Mouse (Mus musculus): ENCODE measurements around the gene Zcchc14. TPM values are rescaled to one million over a fixed set of nuclear protein-coding genes. Genes with fewer than 3 reads are reported as not detected.

Zcchc14 gene
- polyA plus RNA-seq (2016; fragmentation: Nextera tagmentation; extraction: Ambion mirVana), result 23.1 and 23.9 TPM in 2 replicates

- Histone ChIP-seq H3K27me3 (replicated peaks) (no peaks in the 10 kb centered on the region), H3K4me2 (replicated peaks) (peak within 1 kb of the TSS; percentile 99), H3K9ac (peak within 1 kb of the TSS; percentile 97), H3K27ac (peak within 1 kb of the TSS; percentile 87), H3K36me3 (no peaks in the 10 kb centered on the region), H3K4me1 (peaks cover 49% of the 10 kb centered on the region), H3K4me3 (peak within 1 kb of the TSS; percentile 96), H3K9me3 (no peaks in the 10 kb centered on the region)
- WGBS, result under 1% methylated on average over 66 of the region's 67 CpGs
- peak; percentile 98 for ATAC-seq (ENCODE audit: low FRiP score, low read depth)
Measured at GRCm38 (mm10) chr8:121652774-121653323, at the start of gene Zcchc14. Zcchc14 (minus strand) TSS chr8:121652901.

DNA sequence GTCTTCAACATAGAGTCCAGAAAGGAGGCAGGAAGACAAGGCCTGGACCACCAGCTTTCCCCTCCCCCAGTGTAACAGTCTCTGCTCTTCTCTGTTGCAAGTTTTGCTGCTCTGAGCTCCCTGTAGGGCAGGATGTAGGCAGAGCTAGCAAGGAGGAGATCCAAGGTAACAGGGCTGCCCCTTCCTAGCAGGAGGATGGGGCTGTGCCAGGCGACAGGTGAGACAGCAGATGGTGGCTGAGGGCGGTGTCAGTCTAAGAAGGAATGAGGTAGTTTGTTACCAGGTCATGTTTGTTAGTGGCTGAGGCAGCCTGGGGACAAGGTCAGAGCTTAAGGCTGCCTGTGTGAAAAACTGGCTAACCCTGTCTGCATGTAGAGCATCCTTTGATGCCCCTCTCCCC is 47.2 kb upstream of the Zcchc14 start:
- WGBS, result 94% methylated on average over 2 of the region's 2 CpGs
- Histone ChIP-seq H3K27me3 (replicated peaks) (no peaks in the 10 kb centered on the region), H3K4me3 (no peak overlapping the region), H3K4me1 (peaks cover 10% of the 10 kb centered on the region), H3K27ac (no peak overlapping the region), H3K9me3 (no peaks in the 10 kb centered on the region), H3K9ac (no peak overlapping the region), H3K36me3 (no peaks in the 10 kb centered on the region), H3K4me2 (replicated peaks) (no peak overlapping the region)
- ATAC-seq (ENCODE audit: low FRiP score, low read depth), result no peak

GRCm38 (mm10) chr8:121698615-121699101 is 46.0 kb upstream of the Zcchc14 start:
- peak; percentile 41; the same call in 1 of the 2 replicates for ATAC-seq (ENCODE audit: low FRiP score, low read depth)
- no peak overlapping the region for H3K4me3 ChIP-seq

GRCm38 (mm10) chr8:121697735-121698614 is 45.3 kb upstream of the Zcchc14 start:
- ATAC-seq (ENCODE audit: low FRiP score, low read depth), result peak; percentile 56; the same call in 1 of the 2 replicates
- Histone ChIP-seq H3K27ac (no peak overlapping the region), H3K4me3 (no peak overlapping the region), H3K4me2 (replicated peaks) (peak overlapping the region; percentile 48), H3K27me3 (replicated peaks) (no peaks in the 10 kb centered on the region), H3K9ac (peak overlapping the region; percentile 13; the same call in 1 of the 2 replicates), H3K36me3 (no peaks in the 10 kb centered on the region), H3K4me1 (peaks cover 10% of the 10 kb centered on the region), H3K9me3 (no peaks in the 10 kb centered on the region)
- WGBS, result 2% methylated on average over 16 of the region's 17 CpGs

More at GRCm38 (mm10) chr8:121698615-121699101, 46.0 kb upstream of the Zcchc14 start:
- H3K27ac ChIP-seq, result no peak overlapping the region
- H3K9ac ChIP-seq, result peak overlapping the region; percentile 13; the same call in 1 of the 2 replicates
- WGBS, result 9% methylated on average over 9 of the region's 9 CpGs
- H3K27me3 ChIP-seq (replicated peaks), result no peaks in the 10 kb centered on the region
- H3K4me1 ChIP-seq, result peaks cover 10% of the 10 kb centered on the region
- H3K36me3 ChIP-seq, result no peaks in the 10 kb centered on the region
- no peaks in the 10 kb centered on the region for H3K9me3 ChIP-seq
- peak overlapping the region; percentile 48 for H3K4me2 ChIP-seq (replicated peaks)

- Histone ChIP-seq H3K36me3 (no peaks in the 10 kb centered on the region), H3K27me3 (replicated peaks) (no peaks in the 10 kb centered on the region), H3K27ac (no peak overlapping the region), H3K4me1 (peaks cover 10% of the 10 kb centered on the region), H3K4me2 (replicated peaks) (no peak overlapping the region), H3K9me3 (no peaks in the 10 kb centered on the region), H3K9ac (no peak overlapping the region), H3K4me3 (no peak overlapping the region)
- no peak for ATAC-seq (ENCODE audit: low FRiP score, low read depth)
- 84% methylated on average over 6 of the region's 6 CpGs for WGBS
Measured at GRCm38 (mm10) chr8:121695585-121696184, 43.0 kb upstream of the Zcchc14 start.

- ATAC-seq (ENCODE audit: low FRiP score, low read depth), result no peak
- Histone ChIP-seq H3K4me2 (replicated peaks) (no peak overlapping the region), H3K27ac (no peak overlapping the region), H3K4me1 (peaks cover 10% of the 10 kb centered on the region), H3K4me3 (no peak overlapping the region), H3K9me3 (no peaks in the 10 kb centered on the region), H3K9ac (no peak overlapping the region), H3K27me3 (replicated peaks) (no peaks in the 10 kb centered on the region), H3K36me3 (no peaks in the 10 kb centered on the region)
- 50% methylated on average over 4 of the region's 4 CpGs for WGBS
Measured at GRCm38 (mm10) chr8:121694453-121694852, 41.8 kb upstream of the Zcchc14 start.

GRCm38 (mm10) chr8:121688496-121688895 is 35.8 kb upstream of the Zcchc14 start:
- Histone ChIP-seq H3K9me3 (no peaks in the 10 kb centered on the region), H3K9ac (no peak overlapping the region), H3K4me3 (no peak overlapping the region), H3K36me3 (no peaks in the 10 kb centered on the region), H3K4me2 (replicated peaks) (no peak overlapping the region), H3K27me3 (replicated peaks) (no peaks in the 10 kb centered on the region), H3K4me1 (peaks cover 10% of the 10 kb centered on the region), H3K27ac (no peak overlapping the region)
- no peak for ATAC-seq (ENCODE audit: low FRiP score, low read depth)
- 49% methylated on average over 5 of the region's 5 CpGs for WGBS

DNA sequence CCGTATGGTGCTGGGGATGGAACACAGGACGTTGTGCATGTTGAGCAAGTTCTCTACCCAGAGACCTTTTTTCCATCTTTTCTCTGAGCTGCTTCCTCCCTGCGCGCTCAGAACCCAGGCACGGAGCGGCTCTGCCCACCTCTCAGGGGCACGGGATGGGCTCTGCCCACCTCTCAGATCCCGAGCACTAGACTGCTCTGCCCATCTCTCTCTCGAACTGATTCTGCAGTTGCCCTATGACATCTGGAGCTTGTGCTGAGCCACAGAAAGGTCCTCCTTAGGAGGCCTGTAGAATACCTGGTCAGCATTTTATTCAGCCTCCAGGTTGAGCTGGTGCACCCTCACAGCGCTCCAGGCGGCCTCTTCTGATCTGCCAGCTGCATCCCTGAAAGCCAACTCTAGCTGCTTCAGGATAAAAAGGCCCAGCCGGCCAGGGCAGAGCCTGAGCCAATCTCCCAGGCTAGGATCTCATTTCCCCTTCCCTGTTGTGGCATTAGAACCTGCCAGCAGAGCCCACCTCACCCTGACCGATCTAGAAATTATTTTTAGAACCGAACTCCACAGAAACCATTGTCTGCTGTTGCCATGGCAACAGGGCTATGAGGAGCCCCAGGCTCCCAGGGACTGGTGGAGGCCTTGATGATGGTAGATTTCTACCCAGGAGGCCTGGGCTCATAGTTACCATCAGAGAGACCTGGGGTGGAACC is 34.9 kb upstream of the Zcchc14 start:
- Histone ChIP-seq H3K4me2 (replicated peaks) (no peak overlapping the region), H3K27ac (no peak overlapping the region), H3K9me3 (no peaks in the 10 kb centered on the region), H3K27me3 (replicated peaks) (no peaks in the 10 kb centered on the region), H3K4me3 (no peak overlapping the region), H3K9ac (no peak overlapping the region), H3K36me3 (no peaks in the 10 kb centered on the region), H3K4me1 (peaks cover 10% of the 10 kb centered on the region)
- 57% methylated on average over 14 of the region's 14 CpGs for WGBS
- ATAC-seq (ENCODE audit: low FRiP score, low read depth), result 0 out of 2 replicates have a peak, but pooled peaks have one; percentile 17

DNA sequence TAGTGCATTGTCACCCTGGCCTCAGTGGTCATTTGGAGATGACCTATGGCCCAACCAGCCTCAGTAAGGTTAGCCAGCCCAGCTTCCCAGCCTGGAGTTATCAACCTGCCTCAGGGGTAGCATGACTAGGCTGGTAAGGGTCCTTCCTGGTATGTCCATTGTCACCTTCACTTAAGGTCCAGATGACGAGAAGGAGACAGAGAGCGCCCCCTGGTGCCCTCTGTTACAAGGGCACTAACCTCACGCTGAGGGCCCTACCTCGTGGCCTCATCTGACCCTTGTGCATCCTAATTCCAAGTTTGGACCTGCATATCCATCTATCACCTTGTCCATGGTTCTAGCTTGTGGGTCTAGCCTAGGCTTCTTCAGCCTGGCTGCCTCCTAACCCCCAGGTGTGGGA is 32.7 kb upstream of the Zcchc14 start:
- H3K9me3 ChIP-seq, result no peaks in the 10 kb centered on the region
- no peak overlapping the region for H3K4me2 ChIP-seq (replicated peaks)
- H3K27ac ChIP-seq, result no peak overlapping the region
- ATAC-seq (ENCODE audit: low FRiP score, low read depth), result no peak
- peaks cover 10% of the 10 kb centered on the region for H3K4me1 ChIP-seq
- no peaks in the 10 kb centered on the region for H3K36me3 ChIP-seq
- H3K27me3 ChIP-seq (replicated peaks), result no peaks in the 10 kb centered on the region
- WGBS, result 17% methylated on average over 4 of the region's 4 CpGs
- no peak overlapping the region for H3K9ac ChIP-seq
- no peak overlapping the region for H3K4me3 ChIP-seq

DNA sequence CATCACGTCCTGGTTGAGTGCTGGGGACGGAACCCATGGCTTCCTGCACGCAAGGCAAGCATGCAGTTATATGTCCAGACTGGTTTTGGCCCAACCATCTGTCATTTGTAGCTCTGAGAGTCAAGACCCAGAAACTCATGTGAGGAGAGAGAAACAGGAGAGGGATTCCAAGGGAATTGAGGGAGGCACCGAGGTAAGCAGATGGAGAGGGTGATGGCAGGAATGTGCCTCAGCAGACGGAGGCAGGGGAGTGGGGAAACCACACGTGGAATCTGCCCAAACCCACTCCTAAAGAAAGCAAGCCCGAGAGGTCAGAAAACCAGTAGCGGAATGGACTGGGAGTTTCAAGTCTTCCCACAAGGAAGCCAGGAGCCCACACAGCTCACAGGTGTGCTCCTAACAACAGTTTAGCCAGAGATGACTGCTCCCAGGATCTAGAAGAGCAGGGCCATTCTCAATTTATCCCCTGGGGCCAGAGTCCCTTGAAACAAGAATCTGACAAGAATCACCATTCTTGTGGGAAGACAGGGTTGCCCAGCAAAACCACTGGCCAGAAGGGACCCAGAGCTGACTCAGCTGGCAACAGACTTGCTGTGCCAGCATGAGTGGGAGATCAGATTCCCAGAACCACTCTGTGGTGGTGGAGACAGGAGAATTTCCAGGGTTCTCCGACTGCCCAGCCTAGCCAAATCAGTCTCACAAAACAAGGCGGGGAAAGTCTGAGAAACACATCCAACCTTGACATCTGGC is 30.6 kb upstream of the Zcchc14 start:
- no peak for ATAC-seq (ENCODE audit: low FRiP score, low read depth)
- H3K4me1 ChIP-seq, result peaks cover 8% of the 10 kb centered on the region
- H3K4me3 ChIP-seq, result no peak overlapping the region
- H3K9ac ChIP-seq, result no peak overlapping the region
- 81% methylated on average over 10 of the region's 10 CpGs for WGBS
- H3K4me2 ChIP-seq (replicated peaks), result no peak overlapping the region
- H3K27ac ChIP-seq, result no peak overlapping the region
- H3K36me3 ChIP-seq, result no peaks in the 10 kb centered on the region
- no peaks in the 10 kb centered on the region for H3K9me3 ChIP-seq
- H3K27me3 ChIP-seq (replicated peaks), result no peaks in the 10 kb centered on the region

DNA sequence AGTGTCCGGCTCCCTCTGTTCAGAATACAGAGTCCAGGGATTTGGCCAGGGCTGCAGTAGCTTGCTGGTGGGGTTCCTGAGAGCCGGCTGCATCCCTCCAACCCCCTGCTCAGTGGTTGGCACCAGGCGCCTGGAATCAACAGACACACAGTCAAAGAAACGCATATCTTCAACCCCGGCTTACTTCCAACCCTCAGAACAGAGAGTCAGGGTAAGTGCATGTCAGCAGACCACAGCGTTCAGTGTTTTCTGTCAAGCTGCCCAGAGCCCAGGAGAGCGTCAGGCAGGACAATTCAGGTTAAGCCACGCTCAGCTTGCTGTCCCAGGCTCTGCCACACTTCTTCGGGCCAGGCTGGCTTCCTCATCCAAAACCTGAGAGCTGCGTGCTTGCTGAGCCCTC is 28.8 kb upstream of the Zcchc14 start:
- Histone ChIP-seq H3K4me1 (no peaks in the 10 kb centered on the region), H3K4me2 (replicated peaks) (no peak overlapping the region), H3K9me3 (no peaks in the 10 kb centered on the region), H3K4me3 (no peak overlapping the region), H3K27ac (no peak overlapping the region), H3K36me3 (no peaks in the 10 kb centered on the region), H3K9ac (no peak overlapping the region), H3K27me3 (replicated peaks) (no peaks in the 10 kb centered on the region)
- 68% methylated on average over 10 of the region's 10 CpGs for WGBS
- ATAC-seq (ENCODE audit: low FRiP score, low read depth), result no peak

All from neural tube, embryonic 12.5 days (tissue).